Mouse (Mus musculus): Measurements from ENCODE around the gene Abcf2. TPM values are rescaled to one million over a fixed set of nuclear protein-coding genes. Genes with fewer than 3 reads are reported as not detected.
A peak's percentile ranks its signal among the peaks of the same experiment; 100 is the strongest.

Abcf2 gene
- polyA plus RNA-seq, 1 experiment from 2014 or later: 177 TPM

- Histone ChIP-seq H3K36me3 (peaks cover 24% of the 10 kb centered on the region), H3K9me3 (replicated peaks) (no peaks in the 10 kb centered on the region), H3K4me3 (peak overlapping the region; percentile 61), H3K27me3 (ENCODE audit: low read depth, poor library complexity, severe bottlenecking) (peaks cover 63% of the 10 kb centered on the region), H3K4me1 (peaks cover 71% of the 10 kb centered on the region), H3K27ac (peak overlapping the region; percentile 83)
- WGBS: under 1% methylated on average over 41 of the region's 41 CpGs
- peak; percentile 85 for DNase-seq (ENCODE audit: low spot score)
Observed at GRCm38 (mm10) chr5:24598570-24599006, 21.3 kb upstream of the Abcf2 start.

GRCm38 (mm10) chr5:24597901-24598569, 20.8 kb upstream of the Abcf2 start:
- peak overlapping the region; percentile 61 for H3K4me3 ChIP-seq
- 26% methylated on average over 15 of the region's 15 CpGs for WGBS
- no peaks in the 10 kb centered on the region for H3K9me3 ChIP-seq (replicated peaks)
- peaks cover 29% of the 10 kb centered on the region for H3K36me3 ChIP-seq
- peak overlapping the region; percentile 83 for H3K27ac ChIP-seq
- peaks cover 68% of the 10 kb centered on the region for H3K4me1 ChIP-seq
- no peak for DNase-seq (ENCODE audit: low spot score)
- H3K27me3 ChIP-seq (ENCODE audit: low read depth, poor library complexity, severe bottlenecking): peaks cover 69% of the 10 kb centered on the region

GRCm38 (mm10) chr5:24597221-24597728, 20.0 kb upstream of the Abcf2 start:
- Histone ChIP-seq H3K4me1 (peaks cover 67% of the 10 kb centered on the region), H3K27me3 (ENCODE audit: low read depth, poor library complexity, severe bottlenecking) (peaks cover 77% of the 10 kb centered on the region), H3K27ac (no peak overlapping the region; the same call in 1 of the 2 replicates), H3K9me3 (replicated peaks) (no peaks in the 10 kb centered on the region), H3K4me3 (0 out of 2 replicates have a peak overlapping the region, but pooled peaks have one; percentile 15), H3K36me3 (peaks cover 37% of the 10 kb centered on the region)
- peak; percentile 77 for DNase-seq (ENCODE audit: low spot score)
- 55% methylated on average over 2 of the region's 2 CpGs for WGBS

- no peak for DNase-seq (ENCODE audit: low spot score)
- Histone ChIP-seq H3K4me3 (0 out of 2 replicates have a peak overlapping the region, but pooled peaks have one; percentile 15), H3K27me3 (ENCODE audit: low read depth, poor library complexity, severe bottlenecking) (peaks cover 83% of the 10 kb centered on the region), H3K36me3 (peaks cover 43% of the 10 kb centered on the region), H3K27ac (no peak overlapping the region; the same call in 1 of the 2 replicates), H3K4me1 (peaks cover 66% of the 10 kb centered on the region), H3K9me3 (replicated peaks) (no peaks in the 10 kb centered on the region)
- 24% methylated on average over 11 of the region's 11 CpGs for WGBS
Observed at GRCm38 (mm10) chr5:24596519-24597171, 19.4 kb upstream of the Abcf2 start.

GRCm38 (mm10) chr5:24595786-24596380, 18.6 kb upstream of the Abcf2 start:
- DNase-seq (ENCODE audit: low spot score): no peak
- Histone ChIP-seq H3K36me3 (peaks cover 51% of the 10 kb centered on the region), H3K27me3 (ENCODE audit: low read depth, poor library complexity, severe bottlenecking) (peaks cover 85% of the 10 kb centered on the region), H3K9me3 (replicated peaks) (no peaks in the 10 kb centered on the region), H3K27ac (no peak overlapping the region), H3K4me1 (peaks cover 66% of the 10 kb centered on the region), H3K4me3 (no peak overlapping the region)
- 71% methylated on average over 14 of the region's 14 CpGs for WGBS

- peaks cover 79% of the 10 kb centered on the region for H3K27me3 ChIP-seq (ENCODE audit: low read depth, poor library complexity, severe bottlenecking)
- peaks cover 62% of the 10 kb centered on the region for H3K4me1 ChIP-seq
- no peak overlapping the region for H3K27ac ChIP-seq
- 95% methylated on average over 5 of the region's 5 CpGs for WGBS
- DNase-seq (ENCODE audit: low spot score): no peak
- H3K9me3 ChIP-seq (replicated peaks): no peaks in the 10 kb centered on the region
- H3K4me3 ChIP-seq: no peak overlapping the region
- peaks cover 56% of the 10 kb centered on the region for H3K36me3 ChIP-seq
Observed at GRCm38 (mm10) chr5:24595261-24595660, 18.0 kb upstream of the Abcf2 start.

GRCm38 (mm10) chr5:24594346-24594745, 17.1 kb upstream of the Abcf2 start:
- peaks cover 57% of the 10 kb centered on the region for H3K4me1 ChIP-seq
- peaks cover 65% of the 10 kb centered on the region for H3K36me3 ChIP-seq
- WGBS: 97% methylated on average over 5 of the region's 5 CpGs
- peaks cover 70% of the 10 kb centered on the region for H3K27me3 ChIP-seq (ENCODE audit: low read depth, poor library complexity, severe bottlenecking)
- H3K4me3 ChIP-seq: no peak overlapping the region
- no peak overlapping the region for H3K27ac ChIP-seq
- H3K9me3 ChIP-seq (replicated peaks): no peaks in the 10 kb centered on the region
- no peak for DNase-seq (ENCODE audit: low spot score)

- Histone ChIP-seq H3K27ac (no peak overlapping the region), H3K27me3 (ENCODE audit: low read depth, poor library complexity, severe bottlenecking) (peaks cover 66% of the 10 kb centered on the region), H3K4me1 (peaks cover 55% of the 10 kb centered on the region), H3K9me3 (replicated peaks) (no peaks in the 10 kb centered on the region), H3K36me3 (peaks cover 69% of the 10 kb centered on the region), H3K4me3 (no peak overlapping the region)
- WGBS: 75% methylated on average over 10 of the region's 10 CpGs
- no peak for DNase-seq (ENCODE audit: low spot score)
Observed at GRCm38 (mm10) chr5:24593928-24594327, 16.7 kb upstream of the Abcf2 start.

GRCm38 (mm10) chr5:24593230-24593629, 16.0 kb upstream of the Abcf2 start:
- peaks cover 51% of the 10 kb centered on the region for H3K4me1 ChIP-seq
- peaks cover 76% of the 10 kb centered on the region for H3K36me3 ChIP-seq
- no peaks in the 10 kb centered on the region for H3K9me3 ChIP-seq (replicated peaks)
- H3K27ac ChIP-seq: no peak overlapping the region
- DNase-seq (ENCODE audit: low spot score): no peak
- WGBS: 75% methylated on average over 10 of the region's 10 CpGs
- H3K27me3 ChIP-seq (ENCODE audit: low read depth, poor library complexity, severe bottlenecking): peaks cover 59% of the 10 kb centered on the region
- H3K4me3 ChIP-seq: no peak overlapping the region

GRCm38 (mm10) chr5:24592471-24593160, 15.3 kb upstream of the Abcf2 start:
- 60% methylated on average over 21 of the region's 21 CpGs for WGBS
- Histone ChIP-seq H3K27me3 (ENCODE audit: low read depth, poor library complexity, severe bottlenecking) (peaks cover 52% of the 10 kb centered on the region), H3K36me3 (peaks cover 82% of the 10 kb centered on the region), H3K4me3 (0 out of 2 replicates have a peak overlapping the region, but pooled peaks have one; percentile 31), H3K27ac (no peak overlapping the region), H3K9me3 (replicated peaks) (no peaks in the 10 kb centered on the region), H3K4me1 (peaks cover 51% of the 10 kb centered on the region)
- DNase-seq (ENCODE audit: low spot score): no peak

- H3K4me3 ChIP-seq: peak overlapping the region; percentile 31
- no peaks in the 10 kb centered on the region for H3K9me3 ChIP-seq (replicated peaks)
- no peak for DNase-seq (ENCODE audit: low spot score)
- H3K36me3 ChIP-seq: peaks cover 83% of the 10 kb centered on the region
- H3K27ac ChIP-seq: peak overlapping the region; percentile 63; the same call in 1 of the 2 replicates
- 48% methylated on average over 24 of the region's 24 CpGs for WGBS
- H3K4me1 ChIP-seq: peaks cover 53% of the 10 kb centered on the region
- peaks cover 49% of the 10 kb centered on the region for H3K27me3 ChIP-seq (ENCODE audit: low read depth, poor library complexity, severe bottlenecking)
Observed at GRCm38 (mm10) chr5:24591796-24592470, 14.7 kb upstream of the Abcf2 start.

- no peaks in the 10 kb centered on the region for H3K9me3 ChIP-seq (replicated peaks)
- peaks cover 43% of the 10 kb centered on the region for H3K27me3 ChIP-seq (ENCODE audit: low read depth, poor library complexity, severe bottlenecking)
- no peak for DNase-seq (ENCODE audit: low spot score)
- H3K36me3 ChIP-seq: peaks cover 83% of the 10 kb centered on the region
- H3K4me1 ChIP-seq: peaks cover 52% of the 10 kb centered on the region
- peak overlapping the region; percentile 31 for H3K4me3 ChIP-seq
- WGBS: 23% methylated on average over 23 of the region's 23 CpGs
- H3K27ac ChIP-seq: peak overlapping the region; percentile 63
Observed at GRCm38 (mm10) chr5:24591268-24591721, 14.0 kb upstream of the Abcf2 start.
